Mouse (Mus musculus): ENCODE data around the gene Rita1.

The Rita1 gene

DNA sequence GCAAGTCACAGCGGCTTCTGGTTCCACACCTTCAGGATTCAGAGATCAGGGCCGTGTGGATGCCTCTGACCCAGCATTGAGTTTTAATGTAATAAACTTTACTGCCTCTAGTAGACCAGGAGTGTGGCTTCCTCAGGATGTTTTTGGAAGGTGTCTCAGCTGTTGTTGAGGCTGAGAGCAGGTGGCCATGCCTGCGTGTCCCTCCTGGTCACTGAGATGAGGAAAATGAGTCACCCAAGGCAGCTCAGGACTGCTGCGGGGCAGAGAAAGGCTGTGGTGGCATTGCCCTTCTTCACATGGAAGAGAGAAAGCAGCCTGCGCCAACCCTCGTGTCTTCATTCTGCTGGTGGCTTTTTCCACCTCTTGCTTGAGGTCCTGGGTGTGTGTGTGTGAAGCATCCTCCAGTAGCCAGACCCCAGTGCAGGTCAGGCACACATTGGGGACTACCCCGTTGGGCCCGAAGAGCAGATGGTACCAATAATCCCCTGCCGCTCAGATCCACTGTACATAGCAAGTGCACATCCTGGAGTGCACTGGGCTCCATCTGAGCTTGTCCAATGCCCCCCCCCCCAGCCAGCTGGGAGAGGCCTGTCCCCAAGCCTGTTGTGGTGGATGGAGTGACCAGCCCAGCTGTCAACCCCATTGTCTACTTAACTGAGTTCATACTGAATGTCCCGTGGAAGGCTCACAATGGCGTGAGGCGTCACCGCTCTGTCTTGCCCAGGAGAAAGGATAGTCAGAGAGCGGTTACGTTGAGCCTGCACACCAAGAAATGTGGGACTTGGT, 15.3 kb upstream of the Rita1 start:
- DNase-seq (ENCODE audit: low spot score in 2 of 2), result no peak

DNA sequence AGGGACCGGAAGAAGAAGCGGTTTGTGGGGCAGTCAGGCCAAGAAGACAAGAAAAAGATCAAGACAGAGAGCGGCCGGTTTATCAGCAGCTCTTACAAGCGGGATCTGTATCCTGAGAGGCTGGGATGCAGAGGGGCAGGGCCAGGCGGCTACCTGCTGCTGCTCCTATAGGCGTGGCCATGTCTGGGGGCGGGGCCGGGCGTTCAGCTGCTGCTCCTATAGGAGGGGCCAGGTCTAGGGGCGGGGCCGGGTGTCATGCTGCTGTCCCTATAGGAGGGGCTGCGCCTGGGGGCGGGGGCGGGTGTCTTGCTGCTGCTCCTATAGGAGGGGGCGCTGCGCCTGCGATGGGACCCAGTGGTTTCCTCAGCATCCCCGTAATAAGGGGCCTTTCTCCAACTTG, 14.0 kb upstream of the Rita1 start:
- no peak for DNase-seq (ENCODE audit: low spot score in 2 of 2)

DNA sequence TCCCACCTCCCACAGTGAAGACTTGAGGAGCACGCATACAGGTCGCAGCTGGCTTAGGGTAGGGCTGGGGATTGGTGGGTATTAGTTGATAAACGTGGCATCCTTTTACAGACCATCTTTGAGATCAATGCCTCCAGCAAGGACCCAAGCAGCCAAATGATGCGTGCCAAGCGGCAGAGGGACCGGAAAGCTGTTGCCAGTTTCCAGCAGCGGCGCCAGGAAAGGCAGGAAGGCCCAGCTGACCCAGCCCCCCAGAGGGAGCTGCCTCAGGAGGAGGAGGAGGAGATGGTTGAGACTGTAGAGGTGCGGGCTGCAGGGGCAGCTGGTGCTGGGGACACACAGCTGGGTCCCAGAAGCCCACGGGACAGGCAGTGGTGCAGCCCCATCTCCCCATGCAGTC, 12.0 kb upstream of the Rita1 start:
- no peak for DNase-seq (ENCODE audit: low spot score in 2 of 2)

DNA sequence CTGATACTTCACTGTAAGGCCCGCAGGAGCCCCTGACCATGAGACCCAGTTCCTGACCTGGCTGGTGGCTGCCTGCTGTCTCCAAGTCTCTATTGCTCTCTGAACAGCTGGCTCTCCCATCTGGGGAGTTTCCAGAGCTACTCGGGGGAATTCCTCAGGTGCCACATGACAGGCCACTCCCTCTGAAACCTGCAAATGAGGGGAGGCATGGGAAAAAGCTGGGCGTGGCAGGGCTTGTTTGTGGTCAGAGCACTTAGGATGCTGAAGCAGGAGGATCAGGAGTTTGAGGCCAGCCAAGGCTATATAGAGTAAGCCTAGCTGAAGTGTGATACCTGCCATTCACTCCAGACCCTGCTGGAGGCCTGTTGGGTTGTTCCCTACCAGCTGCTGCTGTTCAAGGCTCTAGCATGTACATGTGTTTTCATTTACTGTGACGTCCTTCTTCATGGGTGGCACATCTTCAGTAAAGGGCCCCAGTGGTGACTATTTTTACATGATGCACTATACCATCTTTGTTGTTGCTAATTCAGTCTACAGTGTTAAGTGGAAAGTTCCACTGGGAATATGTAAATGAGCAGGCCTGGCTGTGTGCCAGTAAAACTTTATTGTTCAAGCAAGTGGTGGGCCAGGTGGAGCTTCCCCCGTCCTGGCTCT, 9.9 kb upstream of the Rita1 start:
- no peak for DNase-seq (ENCODE audit: low spot score in 2 of 2)

DNA sequence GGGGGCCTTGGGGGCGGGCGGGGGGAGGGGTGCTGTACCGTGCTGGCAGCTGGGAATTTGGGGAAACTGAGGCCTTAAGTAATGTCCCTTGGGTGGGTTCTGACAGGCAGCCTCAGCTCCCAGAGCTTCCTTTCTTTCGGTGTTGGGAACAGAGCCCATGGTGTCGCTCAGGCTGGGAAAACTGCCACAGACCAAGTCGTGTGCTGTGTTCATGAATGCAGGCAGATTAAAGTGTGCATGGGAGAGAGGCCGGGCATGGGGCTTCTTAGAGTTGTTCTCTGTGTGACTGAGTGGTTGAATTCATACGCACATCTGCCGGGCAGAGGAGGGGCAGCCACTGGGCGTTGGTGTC, 9.4 kb upstream of the Rita1 start:
- no peak for DNase-seq (ENCODE audit: low spot score in 2 of 2)

DNA sequence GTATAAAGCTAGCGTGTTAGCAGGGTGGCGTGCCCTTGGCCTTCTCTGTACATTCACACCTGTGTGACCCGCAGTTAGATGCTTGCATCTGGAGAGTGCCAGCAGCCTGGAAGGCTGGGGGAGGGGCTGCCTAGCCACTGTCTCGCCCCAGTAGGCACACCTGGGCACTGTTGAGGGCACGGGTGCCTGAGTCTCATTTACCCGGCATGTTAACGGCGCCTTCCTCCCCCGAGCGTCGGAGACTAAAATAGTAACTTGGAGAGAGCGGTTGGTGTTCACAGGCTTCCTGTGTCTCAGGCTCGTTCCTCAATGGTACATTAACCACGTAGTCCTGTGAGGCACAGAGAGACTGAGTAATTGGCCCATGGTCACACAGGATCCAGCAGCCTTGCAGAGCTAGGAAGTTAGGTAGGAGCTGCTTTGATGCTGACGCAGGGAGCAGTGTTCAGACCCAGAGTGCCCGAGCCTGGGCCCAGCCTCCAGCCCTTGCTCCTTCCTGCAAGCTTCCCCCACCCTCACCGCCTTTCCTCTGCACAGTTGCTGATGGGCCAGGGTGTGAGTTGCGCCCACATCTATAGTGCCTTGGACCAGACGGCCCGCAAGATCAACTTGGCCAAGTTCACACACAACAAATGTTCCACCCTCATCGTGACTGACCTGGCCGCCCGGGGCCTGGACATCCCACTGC, 8.8 kb upstream of the Rita1 start:
- DNase-seq (ENCODE audit: low spot score in 2 of 2), result no peak

DNA sequence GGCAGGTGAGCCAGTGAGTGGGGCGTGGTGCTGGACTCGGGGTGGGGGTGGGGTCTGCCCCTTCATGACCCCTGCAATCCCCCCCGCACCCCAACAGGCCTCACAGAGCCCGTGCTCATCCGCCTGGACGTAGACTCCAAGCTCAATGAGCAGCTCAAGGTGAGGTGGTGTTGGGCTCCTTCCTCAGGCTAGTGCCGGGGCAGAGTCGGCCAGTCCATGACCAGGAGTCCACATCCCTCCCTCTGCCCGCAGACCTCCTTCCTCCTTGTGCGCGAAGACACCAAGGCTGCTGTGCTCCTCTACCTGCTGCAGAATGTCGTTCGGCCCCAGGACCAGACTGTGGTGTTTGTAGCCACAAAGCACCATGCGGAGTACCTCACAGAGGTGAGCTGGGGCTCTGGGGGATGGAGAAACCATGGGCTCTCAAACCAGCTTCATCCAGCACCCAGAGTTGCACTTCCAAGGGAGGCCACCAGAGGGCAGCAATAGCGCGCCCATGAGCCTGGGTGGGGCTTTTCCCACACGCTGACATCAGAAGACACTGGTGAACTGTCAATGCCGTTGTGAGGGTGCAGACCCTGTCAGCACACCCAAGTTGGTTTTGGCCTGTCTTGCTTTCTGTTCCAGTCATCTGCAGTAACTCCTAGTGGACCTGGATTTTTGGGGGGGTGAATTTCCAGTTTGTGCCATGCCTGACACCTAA, 8.1 kb upstream of the Rita1 start:
- DNase-seq (ENCODE audit: low spot score in 2 of 2), result peak in 1 of 2 experiments; percentile 85

DNA sequence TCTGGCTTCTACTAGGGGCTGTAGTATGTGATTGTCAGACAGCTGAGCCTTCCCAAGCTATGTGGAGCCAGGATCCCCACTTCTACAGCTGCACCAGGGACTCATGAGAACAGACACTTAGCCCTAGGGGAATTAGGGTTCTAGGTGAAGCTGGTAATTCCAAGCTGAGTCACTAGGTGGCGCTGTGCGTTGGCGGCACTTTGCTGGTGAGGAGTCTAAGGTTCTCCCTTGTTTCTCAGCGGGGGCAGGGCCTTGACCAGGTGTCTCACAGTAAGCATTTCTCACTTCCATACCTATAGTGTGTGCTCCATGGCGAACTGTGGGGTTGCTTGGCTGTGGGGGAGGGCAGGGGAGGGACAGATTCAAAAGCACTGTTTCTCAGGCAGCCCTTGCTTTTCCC, 6.8 kb upstream of the Rita1 start:
- DNase-seq (ENCODE audit: low spot score in 2 of 2), result no peak

DNA sequence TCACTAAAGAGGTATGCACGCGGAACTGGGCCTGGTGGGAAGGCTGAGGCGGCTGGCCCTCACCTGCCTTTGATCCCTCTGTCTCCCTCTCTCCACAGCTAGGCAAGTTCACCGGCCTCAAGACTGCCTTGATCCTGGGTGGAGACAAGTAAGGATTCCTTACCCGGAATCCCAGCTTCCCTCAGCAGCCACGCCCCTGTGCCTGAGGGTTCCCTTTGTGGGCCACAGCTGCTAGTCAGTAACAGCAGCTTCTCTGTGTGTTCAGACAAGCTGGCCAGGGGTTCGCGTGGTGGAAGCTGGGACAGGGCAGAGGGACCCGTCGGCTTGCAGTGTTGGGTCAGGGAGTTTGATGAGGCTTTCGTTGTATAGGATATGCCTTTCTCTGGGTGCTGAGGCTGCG, 6.4 kb upstream of the Rita1 start:
- DNase-seq (ENCODE audit: low spot score in 2 of 2), result no peak

DNA sequence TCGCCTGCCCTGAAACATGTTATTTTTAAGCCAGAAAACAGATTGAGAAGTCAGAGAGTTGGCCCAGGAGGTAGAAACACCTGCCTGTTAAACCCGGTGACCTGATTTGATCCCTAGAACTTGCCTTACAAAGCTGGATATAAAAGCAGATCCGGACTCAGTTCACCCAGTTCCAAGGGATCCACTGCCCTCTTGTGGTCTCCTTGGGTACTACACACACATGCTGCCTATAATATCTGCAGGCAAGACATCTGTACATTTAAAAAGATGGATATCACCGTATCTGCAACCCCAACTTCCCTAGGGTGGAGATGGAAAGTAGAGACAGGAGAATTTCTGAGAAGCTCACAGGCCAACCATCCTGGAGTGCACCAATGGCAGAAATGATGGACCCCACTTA, 3.5 kb upstream of the Rita1 start:
- DNase-seq (ENCODE audit: low spot score in 2 of 2), result no peak

DNA sequence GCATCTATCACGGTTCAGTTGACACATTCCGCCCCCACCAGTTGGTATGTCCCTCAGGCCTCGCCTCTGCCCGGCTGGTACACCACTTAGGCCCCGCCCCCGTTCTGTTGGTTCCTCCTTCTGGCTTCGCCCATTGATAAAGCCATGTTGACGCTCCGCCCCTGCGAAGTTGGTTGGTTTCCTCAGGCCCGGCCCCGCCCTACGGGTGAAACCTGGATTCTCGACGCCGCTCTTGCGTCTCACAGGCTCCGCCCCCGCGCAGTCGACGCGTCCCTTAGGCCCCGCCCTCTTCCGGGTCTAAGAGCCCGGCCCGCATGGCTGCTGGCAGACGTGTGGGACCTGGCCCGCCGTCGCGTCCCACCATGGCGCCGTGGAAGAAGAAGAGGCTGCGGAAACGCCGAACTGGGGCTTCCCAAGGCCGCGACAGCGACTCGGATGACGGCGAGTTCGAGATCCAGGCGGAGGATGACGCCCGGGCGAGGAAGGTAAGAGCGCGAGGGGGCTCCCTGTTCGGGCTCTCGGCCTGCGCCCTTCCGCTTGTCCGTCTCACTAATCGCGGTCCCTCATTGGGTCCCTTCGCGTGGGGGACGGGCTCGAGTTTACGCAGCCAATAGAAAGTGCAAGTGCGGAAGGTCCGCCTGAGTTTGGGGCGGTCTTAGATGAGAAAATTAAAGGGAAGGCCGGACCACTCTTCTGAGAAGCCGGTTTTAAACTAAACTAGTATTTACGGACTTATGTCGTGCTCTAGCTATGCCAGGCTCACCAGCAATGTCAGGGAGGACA, 624 bp upstream of the Rita1 start:
- DNase-seq (ENCODE audit: low spot score in 2 of 2), result peak; percentile 100

DNA sequence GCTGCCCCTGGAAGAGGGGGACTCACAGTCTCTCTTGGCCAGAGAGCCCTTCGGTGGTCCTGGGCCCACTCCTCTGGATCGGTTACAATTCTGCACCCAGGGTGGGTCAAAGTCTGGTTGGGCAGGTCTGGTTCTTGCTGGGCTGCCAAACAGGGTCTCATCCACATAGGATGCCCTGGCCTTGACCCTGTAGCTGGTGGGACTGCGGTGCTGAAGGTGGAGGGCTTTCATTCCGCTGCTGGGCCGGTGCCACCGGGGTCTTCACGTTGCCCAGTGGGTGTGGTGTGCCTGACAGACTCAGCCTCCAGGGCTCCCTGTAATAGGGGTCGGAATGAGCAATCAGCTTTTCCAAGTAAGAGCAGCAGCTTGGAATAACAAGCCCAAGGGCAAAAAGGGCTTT, 973 bp downstream of the Rita1 start:
- DNase-seq (ENCODE audit: low spot score in 2 of 2), result no peak

DNA sequence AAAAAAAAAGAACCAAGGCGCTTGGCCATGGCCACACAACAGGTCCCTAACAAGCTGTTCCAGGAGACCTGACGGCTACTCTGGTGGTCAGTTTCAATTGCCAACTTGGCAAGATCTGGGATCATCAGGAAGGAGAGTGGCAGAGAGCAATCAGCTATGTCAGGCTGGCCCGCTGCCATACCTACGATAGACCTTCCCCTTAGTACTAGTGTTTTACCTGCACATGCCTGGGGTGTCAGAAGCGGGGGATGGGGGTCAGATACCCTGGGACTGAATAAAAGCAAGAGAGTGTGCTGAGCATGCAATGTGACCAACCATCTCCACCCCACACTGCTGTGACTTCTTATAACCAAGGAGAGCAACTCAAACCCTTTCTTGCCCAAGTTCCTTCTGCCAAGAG, 1.5 kb downstream of the Rita1 start:
- DNase-seq (ENCODE audit: low spot score in 2 of 2), result no peak

DNA sequence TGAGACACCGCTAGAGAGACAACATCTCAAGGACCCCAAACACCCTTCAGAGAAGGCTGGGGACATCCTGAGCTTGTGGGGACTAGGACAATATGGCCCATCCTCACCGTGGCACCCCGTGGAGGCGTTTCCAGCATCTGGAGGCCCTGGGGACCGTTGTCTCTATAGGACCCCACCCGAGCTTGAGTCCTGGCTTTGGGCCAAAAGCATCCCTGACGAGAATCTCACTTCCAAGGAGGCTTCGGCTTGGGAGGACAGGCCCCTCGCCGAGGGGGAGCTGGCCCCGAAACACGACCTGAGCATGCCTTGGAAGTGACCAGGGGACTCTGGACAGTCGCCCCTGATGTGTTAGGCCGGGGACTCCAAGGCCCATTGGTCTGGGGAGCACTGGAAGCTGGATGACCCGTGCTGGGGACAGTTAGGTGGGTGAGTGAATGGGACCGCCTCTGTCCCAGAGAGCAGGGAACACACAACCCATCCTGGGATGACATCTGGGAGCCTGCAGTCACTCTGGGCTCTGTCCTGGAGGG, 3.1 kb downstream of the Rita1 start:
- no peak for DNase-seq (ENCODE audit: low spot score in 2 of 2)

DNA sequence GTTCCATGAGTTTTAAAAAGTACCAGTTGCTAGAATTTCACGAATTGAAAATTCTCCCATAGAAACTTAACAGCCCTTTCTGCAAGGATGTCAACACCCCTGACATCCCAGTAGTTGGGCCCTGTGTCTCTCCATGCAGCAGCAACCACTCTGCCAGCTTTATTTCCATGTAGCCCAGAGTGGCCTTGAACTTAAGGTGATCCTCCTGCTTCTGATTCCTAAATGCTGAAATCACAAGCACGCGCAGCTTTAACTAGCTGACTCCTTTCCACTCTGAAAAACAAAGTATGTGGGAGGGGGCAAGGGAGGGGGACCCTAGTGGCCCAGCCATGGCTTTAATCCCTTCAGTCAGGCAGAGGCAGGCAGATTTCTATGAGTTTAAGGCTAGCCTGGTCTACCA, 5.1 kb downstream of the Rita1 start:
- DNase-seq (ENCODE audit: low spot score in 2 of 2), result no peak

DNA sequence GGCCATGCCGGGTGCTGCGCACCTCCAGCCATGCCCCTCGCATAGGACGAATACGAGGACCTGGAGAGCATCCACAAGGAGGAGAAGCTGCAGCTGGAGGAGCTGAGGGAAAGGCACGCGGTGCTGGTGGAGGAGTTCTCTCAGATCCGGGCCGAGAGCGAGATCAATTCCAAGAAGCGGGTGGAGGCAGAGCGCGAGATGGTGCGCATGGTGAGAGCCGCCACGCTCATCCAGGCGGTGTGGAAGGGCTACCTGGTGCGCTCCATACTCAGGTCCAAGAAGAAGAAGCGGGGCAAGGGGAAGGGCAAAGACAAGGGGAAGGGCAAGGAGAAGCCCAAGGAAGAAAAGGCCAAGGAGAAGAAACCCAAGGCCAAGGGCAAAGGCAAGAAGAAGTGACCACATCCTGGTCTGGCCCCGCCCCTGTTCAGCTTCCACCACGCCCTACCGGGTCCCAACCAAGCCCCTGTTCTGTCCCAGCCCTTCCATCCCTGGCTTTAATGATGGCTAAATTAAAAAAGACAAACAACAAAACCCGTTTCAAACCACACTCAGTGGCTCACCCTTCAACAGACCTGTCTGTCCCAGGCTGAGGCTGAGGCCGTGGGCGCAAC, 5.7 kb downstream of the Rita1 start:
- no peak for DNase-seq (ENCODE audit: low spot score in 2 of 2)

DNA sequence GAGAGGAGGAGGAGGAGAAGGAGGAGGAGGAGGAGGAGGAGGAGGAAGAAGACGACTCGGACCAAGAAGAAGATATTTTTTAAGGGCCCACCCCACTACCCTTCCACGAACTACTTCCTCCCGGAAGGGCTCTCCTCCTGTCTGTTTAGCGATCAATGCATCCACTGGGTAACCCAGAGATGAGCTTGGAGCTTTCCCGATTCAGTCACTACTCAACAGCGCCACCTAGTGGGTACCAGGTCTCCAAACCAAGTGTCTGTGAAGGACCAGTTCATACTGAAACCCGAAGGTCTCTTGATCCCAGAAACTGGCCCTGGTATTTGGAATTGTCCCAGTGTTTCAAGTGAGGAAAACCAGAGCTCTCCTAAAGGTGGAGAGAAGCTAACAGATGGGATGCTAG, 6.7 kb downstream of the Rita1 start:
- DNase-seq (ENCODE audit: low spot score in 2 of 2), result peak in 1 of 2 experiments; percentile 85

DNA sequence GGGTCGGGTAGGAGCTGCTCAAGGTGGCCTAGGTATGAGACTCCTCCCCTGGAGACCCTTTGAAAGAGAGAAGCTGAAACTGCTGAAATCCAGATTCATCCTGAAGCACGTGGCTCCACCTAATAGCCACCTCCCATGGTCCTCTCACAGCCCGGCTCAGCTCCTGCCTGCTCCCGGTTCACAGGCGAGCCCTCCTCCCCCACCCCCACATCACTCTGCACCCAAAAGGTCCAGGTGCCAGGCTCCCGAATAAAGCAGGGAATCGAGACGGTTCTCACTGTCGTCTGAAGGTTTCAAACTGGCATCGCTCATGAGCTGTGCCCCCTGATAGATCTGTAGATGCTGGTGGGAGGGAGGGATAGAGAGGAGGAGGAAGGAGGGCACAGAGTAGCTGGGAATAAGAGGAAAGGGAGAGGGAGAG, 7.1 kb downstream of the Rita1 start:
- no peak for DNase-seq (ENCODE audit: low spot score in 2 of 2)

DNA sequence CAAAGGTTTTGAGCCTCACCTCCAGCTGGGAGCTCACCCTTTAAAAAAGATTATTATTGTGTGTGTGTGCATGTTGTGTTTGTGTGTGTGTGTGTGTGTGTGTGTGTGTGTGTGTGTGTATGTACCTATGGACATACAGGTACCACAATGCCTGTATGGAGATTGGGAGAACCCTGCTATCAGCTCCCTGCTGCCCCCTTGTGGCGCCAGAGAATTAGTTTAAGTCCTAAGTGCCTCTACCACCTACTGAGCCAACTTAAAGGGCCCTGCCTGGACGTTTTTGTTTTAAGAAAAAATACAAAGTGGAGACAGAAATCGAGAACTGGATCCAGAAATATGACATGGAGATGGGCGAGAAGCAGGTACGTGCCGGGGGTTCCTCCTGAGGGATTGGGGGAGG, 7.5 kb downstream of the Rita1 start:
- DNase-seq (ENCODE audit: low spot score in 2 of 2), result peak in 1 of 2 experiments; percentile 77

DNA sequence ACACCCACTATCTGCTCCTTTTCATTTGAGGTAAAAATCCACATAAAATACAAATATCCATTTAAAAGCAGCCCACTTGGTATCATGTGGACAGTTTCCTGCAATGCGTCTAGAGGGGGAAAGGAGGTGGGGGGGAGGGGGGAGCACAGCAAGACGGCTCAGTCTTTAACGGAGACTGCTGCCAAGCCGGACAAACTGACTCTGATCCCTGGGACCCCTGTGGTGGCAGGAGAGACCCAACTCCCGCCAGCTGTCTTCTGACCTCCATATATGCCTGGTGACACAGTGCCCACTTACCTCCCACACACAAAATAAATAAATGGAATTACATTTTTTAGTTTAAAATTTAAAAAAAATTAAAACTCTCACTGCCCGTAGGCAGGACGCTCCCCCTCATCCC, 8.9 kb downstream of the Rita1 start:
- no peak for DNase-seq (ENCODE audit: low spot score in 2 of 2)

DNA sequence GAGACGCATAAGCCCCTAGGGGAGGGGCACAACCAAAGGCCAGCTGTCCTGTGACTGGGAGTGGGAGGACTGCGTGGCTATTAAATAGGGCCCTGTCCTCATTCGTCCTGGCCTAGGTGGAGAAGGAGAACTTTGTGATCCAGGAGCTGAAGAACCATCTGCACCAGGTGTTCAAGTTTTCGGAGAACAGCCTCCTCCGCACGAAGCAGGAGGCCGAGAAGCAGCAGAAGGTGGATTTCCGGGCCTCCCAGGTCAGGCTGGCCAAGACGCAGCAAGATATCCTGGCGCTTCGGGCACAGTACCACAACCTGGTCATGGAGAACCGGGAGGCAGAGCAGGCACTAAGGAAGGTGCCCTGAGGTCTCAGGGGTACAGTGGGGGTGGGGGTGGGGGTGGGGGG, 10.2 kb downstream of the Rita1 start:
- no peak for DNase-seq (ENCODE audit: low spot score in 2 of 2)
